Mouse (Mus musculus): ENCODE data around the gene Selenos. TPM values are rescaled to one million over a fixed set of nuclear protein-coding genes. Genes with fewer than 3 reads are reported as not detected.
"Not testable (repeated sequence)": the region's sequence is repeated elsewhere in the genome, so short reads cannot be mapped to it uniquely, and the experiment has no call there.

Selenos gene
- total RNA-seq, 1 experiment = 82.1 TPM

- H3K27ac ChIP-seq (ENCODE audit: insufficient read depth, low read depth, low read length, poor library complexity, severe bottlenecking) = no peak overlapping the region
- no peaks in the 10 kb centered on the region for H3K4me1 ChIP-seq (ENCODE audit: control insufficient read depth in 2 of 2, insufficient read depth in 2 of 2, low read length in 2 of 2, poor library complexity in 1 of 2)
Observed at GRCm38 (mm10) chr7:66047975-66048374, 31.5 kb upstream of the Selenos start.

GRCm38 (mm10) chr7:66048446-66049230 is 30.8 kb upstream of the Selenos start:
- DNase-seq (ENCODE audit: low read depth, low spot score) = no peak
- H3K9ac ChIP-seq (ENCODE audit: insufficient read depth, low read depth, low read length, poor library complexity, severe bottlenecking) = no peak overlapping the region
- in situ Hi-C loops (cut with MboI; ENCODE audit: low sequenced_read_pairs in 2 of 2, unreplicated experiment in 2 of 2) = no loop called here
- no peak overlapping the region for H3K27ac ChIP-seq (ENCODE audit: insufficient read depth, low read depth, low read length, poor library complexity, severe bottlenecking)
- no peaks in the 10 kb centered on the region for H3K9me3 ChIP-seq (ENCODE audit: control insufficient read depth, insufficient read depth, low read depth, low read length)
- no peaks in the 10 kb centered on the region for H3K4me1 ChIP-seq (ENCODE audit: control insufficient read depth in 2 of 2, insufficient read depth in 2 of 2, low read length in 2 of 2, poor library complexity in 1 of 2)
- H3K4me3 ChIP-seq (ENCODE audit: insufficient read depth in 1 of 2, low read depth in 1 of 2, low read length in 2 of 2, poor library complexity in 1 of 2, severe bottlenecking in 1 of 2) = no peak overlapping the region
- TF ChIP-seq ZNF384 (IDR thresholded peaks at IDR 0.05; ENCODE audit: low read depth, low read length) (no peak), HCFC1 (IDR thresholded peaks at IDR 0.05; ENCODE audit: borderline replicate concordance, insufficient read depth, low read length) (no peak), CHD2 (IDR thresholded peaks at IDR 0.05; ENCODE audit: low read depth, low read length) (no peak), MAFK (IDR thresholded peaks at IDR 0.05; ENCODE audit: insufficient read depth, low read depth, low read length) (no peak), ZC3H11A (IDR thresholded peaks at IDR 0.05; ENCODE audit: borderline replicate concordance, low read depth, low read length) (no peak)
- no peaks in the 10 kb centered on the region; the same call in 1 of the 2 replicates for H3K36me3 ChIP-seq (ENCODE audit: control insufficient read depth, insufficient read depth, low read length, poor library complexity, severe bottlenecking)

More at GRCm38 (mm10) chr7:66047975-66048374, 31.5 kb upstream of the Selenos start:
- Histone ChIP-seq H3K36me3 (ENCODE audit: control insufficient read depth, insufficient read depth, low read length, poor library complexity, severe bottlenecking) (no peaks in the 10 kb centered on the region; the same call in 1 of the 2 replicates), H3K9ac (ENCODE audit: insufficient read depth, low read depth, low read length, poor library complexity, severe bottlenecking) (no peak overlapping the region), H3K9me3 (ENCODE audit: control insufficient read depth, insufficient read depth, low read depth, low read length) (no peaks in the 10 kb centered on the region), H3K4me3 (ENCODE audit: insufficient read depth in 1 of 2, low read depth in 1 of 2, low read length in 2 of 2, poor library complexity in 1 of 2, severe bottlenecking in 1 of 2) (no peak overlapping the region)
- DNase-seq (ENCODE audit: low read depth, low spot score) = no peak
- TF ChIP-seq ZC3H11A (IDR thresholded peaks at IDR 0.05; ENCODE audit: borderline replicate concordance, low read depth, low read length) (no peak), CHD2 (IDR thresholded peaks at IDR 0.05; ENCODE audit: low read depth, low read length) (no peak), ZNF384 (IDR thresholded peaks at IDR 0.05; ENCODE audit: low read depth, low read length) (no peak), MAFK (IDR thresholded peaks at IDR 0.05; ENCODE audit: insufficient read depth, low read depth, low read length) (no peak), HCFC1 (IDR thresholded peaks at IDR 0.05; ENCODE audit: borderline replicate concordance, insufficient read depth, low read length) (no peak)
- in situ Hi-C loops (cut with MboI; ENCODE audit: low sequenced_read_pairs in 2 of 2, unreplicated experiment in 2 of 2) = no loop called here

GRCm38 (mm10) chr7:66053946-66054483 is 25.4 kb upstream of the Selenos start:
- DNase-seq (ENCODE audit: low read depth, low spot score) = no peak
- Histone ChIP-seq H3K36me3 (ENCODE audit: control insufficient read depth, insufficient read depth, low read length, poor library complexity, severe bottlenecking) (no peaks in the 10 kb centered on the region; the same call in 1 of the 2 replicates), H3K9me3 (ENCODE audit: control insufficient read depth, insufficient read depth, low read depth, low read length) (no peaks in the 10 kb centered on the region), H3K9ac (ENCODE audit: insufficient read depth, low read depth, low read length, poor library complexity, severe bottlenecking) (no peak overlapping the region), H3K4me1 (ENCODE audit: control insufficient read depth in 2 of 2, insufficient read depth in 2 of 2, low read length in 2 of 2, poor library complexity in 1 of 2) (no peaks in the 10 kb centered on the region), H3K27ac (ENCODE audit: insufficient read depth, low read depth, low read length, poor library complexity, severe bottlenecking) (no peak overlapping the region), H3K4me3 (ENCODE audit: insufficient read depth in 1 of 2, low read depth in 1 of 2, low read length in 2 of 2, poor library complexity in 1 of 2, severe bottlenecking in 1 of 2) (no peak overlapping the region)
- in situ Hi-C loops (cut with MboI; ENCODE audit: low sequenced_read_pairs in 2 of 2, unreplicated experiment in 2 of 2) = loop anchor here in 1 of 2 experiments (5.0 kb wide), 1 partner anchor 282 kb away; no protein-coding TSS in a partner anchor
- TF ChIP-seq ZNF384 (IDR thresholded peaks at IDR 0.05; ENCODE audit: low read depth, low read length) (no peak), HCFC1 (IDR thresholded peaks at IDR 0.05; ENCODE audit: borderline replicate concordance, insufficient read depth, low read length) (no peak), CHD2 (IDR thresholded peaks at IDR 0.05; ENCODE audit: low read depth, low read length) (no peak), ZC3H11A (IDR thresholded peaks at IDR 0.05; ENCODE audit: borderline replicate concordance, low read depth, low read length) (no peak), MAFK (IDR thresholded peaks at IDR 0.05; ENCODE audit: insufficient read depth, low read depth, low read length) (no peak)

GRCm38 (mm10) chr7:66055356-66055755 is 24.1 kb upstream of the Selenos start:
- H3K27ac ChIP-seq (ENCODE audit: insufficient read depth, low read depth, low read length, poor library complexity, severe bottlenecking); H3K36me3 ChIP-seq (ENCODE audit: control insufficient read depth, insufficient read depth, low read length, poor library complexity, severe bottlenecking); H3K4me3 ChIP-seq (ENCODE audit: insufficient read depth in 1 of 2, low read depth in 1 of 2, low read length in 2 of 2, poor library complexity in 1 of 2, severe bottlenecking in 1 of 2); in situ Hi-C loops (cut with MboI; ENCODE audit: low sequenced_read_pairs in 2 of 2, unreplicated experiment in 2 of 2); H3K9ac ChIP-seq (ENCODE audit: insufficient read depth, low read depth, low read length, poor library complexity, severe bottlenecking); H3K9me3 ChIP-seq (ENCODE audit: control insufficient read depth, insufficient read depth, low read depth, low read length); H3K4me1 ChIP-seq (ENCODE audit: control insufficient read depth in 2 of 2, insufficient read depth in 2 of 2, low read length in 2 of 2, poor library complexity in 1 of 2): not testable (repeated sequence)
- peak; percentile 27 for DNase-seq (ENCODE audit: low read depth, low spot score)
